Mouse (Mus musculus) mesoderm, embryonic 11.5 days (tissue): ENCODE results near the gene Dlg5.

Source experiments
- DNase-seq: peaks from one replicate; pipeline ENCODE4 v3.0.0-alpha.2; 2012; ENCODE audit warnings: low read depth, low spot score

Dlg5 gene

GRCm38 (mm10) chr14:24245177-24246081 is at the start of gene Dlg5:
TSS of gene Dlg5 (minus strand) at chr14:24245920.
- DNase-seq = peak; percentile 53

- no peak for DNase-seq
These were observed 47.9 kb upstream of the Dlg5 start for GRCm38 (mm10) chr14:24293631-24294030.

GRCm38 (mm10) chr14:24292914-24293313 is 47.2 kb upstream of the Dlg5 start, which contains the start of gene E330034G19Rik:
TSS of gene E330034G19Rik (plus strand) at chr14:24293214.
- DNase-seq = no peak

GRCm38 (mm10) chr14:24290726-24291125 is 45.0 kb upstream of the Dlg5 start:
- no peak for DNase-seq

- no peak for DNase-seq
These were observed 40.4 kb upstream of the Dlg5 start for GRCm38 (mm10) chr14:24286136-24286535.

GRCm38 (mm10) chr14:24282276-24282675 is 36.6 kb upstream of the Dlg5 start:
- DNase-seq = no peak

- DNase-seq = no peak
These were observed 35.6 kb upstream of the Dlg5 start for GRCm38 (mm10) chr14:24281278-24281677.

GRCm38 (mm10) chr14:24275534-24275933 is 29.8 kb upstream of the Dlg5 start:
- DNase-seq = peak; percentile 29

- DNase-seq = peak; percentile 58
These were observed 27.9 kb upstream of the Dlg5 start for GRCm38 (mm10) chr14:24273575-24273974.

GRCm38 (mm10) chr14:24269571-24269970 is 23.9 kb upstream of the Dlg5 start:
- no peak for DNase-seq

- DNase-seq = peak; percentile 93
These were observed 17.2 kb upstream of the Dlg5 start for GRCm38 (mm10) chr14:24262915-24263314.

- no peak for DNase-seq
These were observed 16.7 kb upstream of the Dlg5 start for GRCm38 (mm10) chr14:24262382-24262781.

GRCm38 (mm10) chr14:24260391-24260790 is 14.7 kb upstream of the Dlg5 start:
- no peak for DNase-seq

- DNase-seq = no peak
These were observed 10.2 kb upstream of the Dlg5 start for GRCm38 (mm10) chr14:24255956-24256355.

GRCm38 (mm10) chr14:24253611-24254202 is 8.0 kb upstream of the Dlg5 start:
- DNase-seq = peak; percentile 69

GRCm38 (mm10) chr14:24251326-24251725 is 5.6 kb upstream of the Dlg5 start:
- no peak for DNase-seq

GRCm38 (mm10) chr14:24249926-24250325 is 4.2 kb upstream of the Dlg5 start:
- no peak for DNase-seq

- DNase-seq = peak; percentile 36
These were observed 1.2 kb downstream of the Dlg5 start for GRCm38 (mm10) chr14:24244330-24245176.

- no peak for DNase-seq
These were observed 3.7 kb downstream of the Dlg5 start for GRCm38 (mm10) chr14:24242016-24242415.

- DNase-seq = no peak
These were observed 4.9 kb downstream of the Dlg5 start for GRCm38 (mm10) chr14:24240831-24241230.

- no peak for DNase-seq
These were observed 6.1 kb downstream of the Dlg5 start for GRCm38 (mm10) chr14:24239651-24240050.

GRCm38 (mm10) chr14:24235954-24236353 is 9.8 kb downstream of the Dlg5 start:
- no peak for DNase-seq
